Mouse (Mus musculus): ENCODE data around the gene H6pd. TPM values are rescaled to one million over a fixed set of nuclear protein-coding genes. Genes with fewer than 3 reads are reported as not detected.

Gene H6pd
- total and polyA plus RNA-seq, 2 experiments from 2014 or later = 3.2 to 12.6 TPM

DNA sequence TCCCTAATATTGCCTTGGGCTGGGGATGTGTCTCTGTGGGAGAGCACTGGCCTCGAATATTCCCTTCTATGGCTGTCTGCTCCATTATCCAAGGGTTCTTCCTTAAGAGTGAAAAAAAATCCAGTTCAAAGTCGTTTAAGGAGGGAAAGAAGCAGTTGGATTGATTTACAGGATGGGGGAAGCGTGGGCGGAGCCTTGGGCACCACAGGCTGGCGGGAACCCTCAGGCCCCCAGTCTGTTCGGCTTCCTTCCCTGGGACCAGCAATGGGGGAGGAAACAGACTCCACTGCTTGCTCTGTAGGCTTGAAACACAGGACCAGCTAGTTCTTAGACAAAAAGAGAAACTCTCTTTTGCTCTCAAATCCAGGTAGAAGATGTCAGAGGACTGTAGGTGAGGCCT, 40.3 kb downstream of the H6pd start:
- Histone ChIP-seq H3K9ac (replicated peaks; ENCODE audit: low read length, poor library complexity, severe bottlenecking) (no peak overlapping the region), H3K27me3 (ENCODE audit: insufficient read depth, low read length) (no peaks in the 10 kb centered on the region; the same call in 1 of the 2 replicates), H3K27ac (ENCODE audit: low read depth, low read length) (no peak overlapping the region), H3K36me3 (ENCODE audit: insufficient read depth, low read length) (no peaks in the 10 kb centered on the region), H3K4me3 (ENCODE audit: low read depth, low read length) (no peak overlapping the region), H3K9me3 (ENCODE audit: low read length) (no peaks in the 10 kb centered on the region), H3K4me1 (ENCODE audit: insufficient read depth, low read length) (no peaks in the 10 kb centered on the region), H3K4me2 (ENCODE audit: low read depth, low read length, poor library complexity, severe bottlenecking) (no peak overlapping the region)
- 50% methylated on average over 6 of the region's 6 CpGs for WGBS
- ATAC-seq (ENCODE audit: low FRiP score) = no peak
- TF ChIP-seq CTCF (IDR thresholded peaks at IDR 0.05) = no peak
- no peak for DNase-seq (ENCODE audit: low spot score)

DNA sequence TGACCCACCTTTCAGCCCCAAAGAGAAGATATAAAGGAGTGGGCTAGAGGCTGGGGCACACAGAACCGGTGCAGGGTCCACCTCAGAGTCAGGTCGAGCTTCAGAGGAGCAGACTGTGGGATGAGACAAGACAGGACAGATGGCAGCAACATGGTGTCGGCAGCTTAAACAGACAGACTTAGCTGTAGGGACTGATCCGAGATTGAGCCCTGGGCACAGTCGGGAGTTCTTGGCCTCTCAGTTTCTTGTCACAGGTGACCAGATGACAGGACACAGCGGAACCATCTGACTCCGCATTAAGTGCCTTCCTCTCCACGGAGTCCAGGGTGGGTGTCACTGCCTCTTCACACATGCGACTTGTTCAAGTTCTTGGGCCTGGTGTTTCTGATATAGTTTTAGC, 41.9 kb downstream of the H6pd start:
- Histone ChIP-seq H3K4me3 (ENCODE audit: low read depth, low read length) (no peak overlapping the region), H3K9me3 (ENCODE audit: low read length) (no peaks in the 10 kb centered on the region), H3K4me1 (ENCODE audit: insufficient read depth, low read length) (no peaks in the 10 kb centered on the region), H3K27ac (ENCODE audit: low read depth, low read length) (no peak overlapping the region), H3K36me3 (ENCODE audit: insufficient read depth, low read length) (no peaks in the 10 kb centered on the region), H3K9ac (replicated peaks; ENCODE audit: low read length, poor library complexity, severe bottlenecking) (no peak overlapping the region), H3K4me2 (ENCODE audit: low read depth, low read length, poor library complexity, severe bottlenecking) (no peak overlapping the region), H3K27me3 (ENCODE audit: insufficient read depth, low read length) (no peaks in the 10 kb centered on the region; the same call in 1 of the 2 replicates)
- 87% methylated on average over 9 of the region's 9 CpGs for WGBS
- ATAC-seq (ENCODE audit: low FRiP score) = no peak
- no peak for DNase-seq (ENCODE audit: low spot score)
- no peak for TF ChIP-seq CTCF (IDR thresholded peaks at IDR 0.05)

DNA sequence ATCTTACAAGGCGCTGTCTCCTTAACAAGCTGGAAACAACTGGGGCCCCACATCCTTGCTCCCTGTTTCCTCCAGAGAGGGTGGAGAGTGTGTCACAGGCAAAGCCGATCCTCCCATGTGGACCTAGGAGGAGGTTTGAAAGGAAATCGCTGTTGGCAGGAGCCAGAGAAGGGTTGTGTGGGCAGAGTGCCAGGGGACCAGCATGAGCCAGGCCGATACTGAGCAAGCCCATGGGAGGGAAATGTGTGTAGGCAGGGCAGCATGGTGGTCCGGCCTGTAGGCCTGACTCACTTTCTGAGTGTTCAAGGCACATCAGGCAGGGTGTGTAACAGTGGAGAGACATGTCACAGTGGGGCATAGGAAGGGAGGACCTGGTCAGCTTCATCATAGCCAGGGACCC, 42.6 kb downstream of the H6pd start:
- 62% methylated on average over 5 of the region's 5 CpGs for WGBS

DNA sequence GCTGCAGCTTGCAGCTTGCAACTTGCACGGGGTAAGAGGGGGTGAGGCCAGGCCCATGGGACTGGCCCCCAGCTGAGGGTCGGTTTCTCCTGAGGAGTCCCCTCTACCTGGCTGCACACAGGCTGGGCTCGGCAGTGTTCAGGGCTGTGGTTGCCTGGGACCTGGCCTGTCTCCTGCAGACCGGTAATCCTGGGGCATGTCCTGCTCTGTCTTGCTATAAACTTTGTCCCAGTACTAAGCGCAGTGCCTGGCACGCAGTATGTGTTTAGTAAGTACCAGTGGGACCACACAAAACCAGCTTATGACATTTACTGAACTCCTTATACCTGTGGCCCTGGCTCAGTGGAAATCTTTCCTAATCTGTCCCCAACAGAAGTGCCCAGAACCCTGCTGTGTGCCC, 43.2 kb downstream of the H6pd start:
- no peaks in the 10 kb centered on the region for H3K4me1 ChIP-seq (ENCODE audit: insufficient read depth, low read length)
- H3K27ac ChIP-seq (ENCODE audit: low read depth, low read length) = no peak overlapping the region
- no peak overlapping the region for H3K4me2 ChIP-seq (ENCODE audit: low read depth, low read length, poor library complexity, severe bottlenecking)
- DNase-seq (ENCODE audit: low spot score) = no peak
- no peaks in the 10 kb centered on the region for H3K9me3 ChIP-seq (ENCODE audit: low read length)
- 82% methylated on average over 6 of the region's 6 CpGs for WGBS
- no peak for ATAC-seq (ENCODE audit: low FRiP score)
- no peaks in the 10 kb centered on the region; the same call in 1 of the 2 replicates for H3K27me3 ChIP-seq (ENCODE audit: insufficient read depth, low read length)
- no peak overlapping the region for H3K4me3 ChIP-seq (ENCODE audit: low read depth, low read length)
- no peak overlapping the region for H3K9ac ChIP-seq (replicated peaks; ENCODE audit: low read length, poor library complexity, severe bottlenecking)
- H3K36me3 ChIP-seq (ENCODE audit: insufficient read depth, low read length) = no peaks in the 10 kb centered on the region
- TF ChIP-seq CTCF (IDR thresholded peaks at IDR 0.05) = no peak

More for the DNA sequence above, 42.6 kb downstream of the H6pd start:
- TF ChIP-seq CTCF (IDR thresholded peaks at IDR 0.05) = no peak
- peak; percentile 58 for DNase-seq (ENCODE audit: low spot score)
- no peaks in the 10 kb centered on the region for H3K36me3 ChIP-seq (ENCODE audit: insufficient read depth, low read length)
- no peak for ATAC-seq (ENCODE audit: low FRiP score)
- H3K27ac ChIP-seq (ENCODE audit: low read depth, low read length) = no peak overlapping the region
- H3K9ac ChIP-seq (replicated peaks; ENCODE audit: low read length, poor library complexity, severe bottlenecking) = no peak overlapping the region
- H3K4me2 ChIP-seq (ENCODE audit: low read depth, low read length, poor library complexity, severe bottlenecking) = no peak overlapping the region
- no peaks in the 10 kb centered on the region for H3K4me1 ChIP-seq (ENCODE audit: insufficient read depth, low read length)
- H3K4me3 ChIP-seq (ENCODE audit: low read depth, low read length) = no peak overlapping the region
- H3K27me3 ChIP-seq (ENCODE audit: insufficient read depth, low read length) = no peaks in the 10 kb centered on the region; the same call in 1 of the 2 replicates
- no peaks in the 10 kb centered on the region for H3K9me3 ChIP-seq (ENCODE audit: low read length)

DNA sequence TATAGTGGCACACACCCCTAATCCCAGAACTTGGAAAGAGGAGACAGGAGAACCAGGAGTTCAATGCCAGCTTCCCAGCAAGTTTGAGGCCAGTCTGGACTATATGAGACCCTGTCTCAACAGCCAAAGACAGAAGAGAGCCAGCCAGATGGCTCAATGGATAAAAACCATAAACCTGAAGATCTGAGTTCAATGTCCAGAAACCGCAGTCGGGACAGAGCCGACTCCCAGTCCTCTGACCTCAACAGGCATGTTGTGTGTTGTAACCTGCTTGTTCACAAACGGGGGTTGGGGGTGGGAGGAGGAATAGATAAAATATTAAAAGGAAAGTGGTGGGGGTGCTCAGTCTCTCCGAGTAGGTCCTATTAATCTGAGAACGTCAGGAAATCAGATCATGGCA, 43.6 kb downstream of the H6pd start:
- H3K4me1 ChIP-seq (ENCODE audit: insufficient read depth, low read length) = no peaks in the 10 kb centered on the region
- no peak for ATAC-seq (ENCODE audit: low FRiP score)

DNA sequence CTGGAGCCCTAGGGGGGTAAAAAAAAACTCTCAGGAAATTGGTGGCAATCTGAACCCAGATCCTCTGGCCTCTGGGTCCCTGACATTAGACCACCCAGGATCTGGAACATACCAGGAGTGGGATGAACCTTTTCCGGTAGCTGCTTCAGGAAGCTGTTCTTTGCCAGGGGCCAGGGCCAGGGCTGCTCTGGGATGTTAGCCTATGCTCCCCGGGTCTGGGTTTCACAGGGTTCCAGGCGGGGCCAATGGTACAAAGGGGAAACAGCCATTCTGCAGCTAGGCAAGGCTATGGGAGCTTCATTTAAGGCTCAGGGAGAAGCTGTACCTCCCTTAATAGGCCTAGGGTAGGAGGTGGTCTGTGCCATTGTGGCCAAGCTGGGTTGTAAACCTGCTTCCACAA, 44.1 kb downstream of the H6pd start:
- no peak for ATAC-seq (ENCODE audit: low FRiP score)
- Histone ChIP-seq H3K27ac (ENCODE audit: low read depth, low read length) (no peak overlapping the region), H3K4me3 (ENCODE audit: low read depth, low read length) (no peak overlapping the region), H3K9me3 (ENCODE audit: low read length) (no peaks in the 10 kb centered on the region), H3K9ac (replicated peaks; ENCODE audit: low read length, poor library complexity, severe bottlenecking) (no peak overlapping the region), H3K27me3 (ENCODE audit: insufficient read depth, low read length) (no peaks in the 10 kb centered on the region; the same call in 1 of the 2 replicates), H3K4me1 (ENCODE audit: insufficient read depth, low read length) (no peaks in the 10 kb centered on the region), H3K36me3 (ENCODE audit: insufficient read depth, low read length) (no peaks in the 10 kb centered on the region), H3K4me2 (ENCODE audit: low read depth, low read length, poor library complexity, severe bottlenecking) (no peak overlapping the region)
- no peak for DNase-seq (ENCODE audit: low spot score)
- 69% methylated on average over 3 of the region's 3 CpGs for WGBS
- TF ChIP-seq CTCF (IDR thresholded peaks at IDR 0.05) = no peak

More for the DNA sequence above, 43.6 kb downstream of the H6pd start:
- WGBS = 80% methylated on average over 6 of the region's 6 CpGs
- H3K9ac ChIP-seq (replicated peaks; ENCODE audit: low read length, poor library complexity, severe bottlenecking) = no peak overlapping the region
- DNase-seq (ENCODE audit: low spot score) = no peak
- H3K4me2 ChIP-seq (ENCODE audit: low read depth, low read length, poor library complexity, severe bottlenecking) = no peak overlapping the region
- H3K27ac ChIP-seq (ENCODE audit: low read depth, low read length) = no peak overlapping the region
- no peak overlapping the region for H3K4me3 ChIP-seq (ENCODE audit: low read depth, low read length)
- H3K27me3 ChIP-seq (ENCODE audit: insufficient read depth, low read length) = no peaks in the 10 kb centered on the region; the same call in 1 of the 2 replicates
- TF ChIP-seq CTCF (IDR thresholded peaks at IDR 0.05) = no peak
- no peaks in the 10 kb centered on the region for H3K9me3 ChIP-seq (ENCODE audit: low read length)
- H3K36me3 ChIP-seq (ENCODE audit: insufficient read depth, low read length) = no peaks in the 10 kb centered on the region
